Mouse (Mus musculus) spleen, postnatal 10 days (tissue): ENCODE measurements around the gene Acsbg1.

Experiments
- DNase-seq, 2 experiments: peaks; one replicate each; pipeline ENCODE4 v3.0.0; 2021 to 2022; ENCODE audit warnings: low spot score in 2 of 2

Acsbg1 gene

GRCm38 (mm10) chr9:54671962-54672361 is 10.3 kb upstream of the Acsbg1 start:
- no peak for DNase-seq

DNA sequence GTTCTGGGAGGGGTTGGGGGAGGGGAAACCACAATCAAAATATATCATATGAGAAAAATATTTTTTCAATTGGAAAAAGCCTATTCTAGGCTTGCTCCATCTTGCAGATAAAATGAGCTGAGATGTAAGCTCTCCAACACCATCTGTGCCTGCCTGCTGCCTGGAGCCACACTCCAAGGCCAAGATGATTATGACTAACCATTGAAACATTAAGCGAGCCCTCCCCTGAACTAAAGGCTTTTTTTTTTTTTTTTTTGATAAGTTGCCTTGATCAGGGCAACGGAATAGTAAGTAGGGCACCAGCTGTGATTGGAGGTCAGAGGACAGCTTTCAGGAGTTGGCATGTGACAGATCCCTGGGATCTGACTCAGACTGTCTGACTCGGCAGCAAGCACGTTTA is 6.8 kb upstream of the Acsbg1 start:
- no peak for DNase-seq

DNA sequence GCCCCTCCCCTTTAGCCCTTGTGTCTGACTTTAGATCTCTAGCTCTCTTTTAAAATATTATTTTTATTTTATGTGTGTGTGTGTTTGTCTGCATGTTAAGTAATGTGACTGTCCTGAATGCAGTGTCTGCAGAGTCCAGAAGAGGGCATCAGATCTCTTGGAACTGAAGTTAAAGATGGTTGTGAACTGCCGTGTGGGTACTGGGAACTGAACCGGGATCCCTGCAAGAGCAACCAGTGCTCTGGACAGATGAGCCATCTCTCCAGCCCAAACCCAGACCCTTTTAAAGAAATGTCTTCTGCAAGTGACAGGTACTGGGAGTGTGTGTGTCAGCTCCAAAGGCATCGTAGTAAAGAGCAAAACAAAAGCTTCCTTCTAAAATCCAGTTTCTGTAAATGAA is 4.4 kb upstream of the Acsbg1 start:
- no peak for DNase-seq

DNA sequence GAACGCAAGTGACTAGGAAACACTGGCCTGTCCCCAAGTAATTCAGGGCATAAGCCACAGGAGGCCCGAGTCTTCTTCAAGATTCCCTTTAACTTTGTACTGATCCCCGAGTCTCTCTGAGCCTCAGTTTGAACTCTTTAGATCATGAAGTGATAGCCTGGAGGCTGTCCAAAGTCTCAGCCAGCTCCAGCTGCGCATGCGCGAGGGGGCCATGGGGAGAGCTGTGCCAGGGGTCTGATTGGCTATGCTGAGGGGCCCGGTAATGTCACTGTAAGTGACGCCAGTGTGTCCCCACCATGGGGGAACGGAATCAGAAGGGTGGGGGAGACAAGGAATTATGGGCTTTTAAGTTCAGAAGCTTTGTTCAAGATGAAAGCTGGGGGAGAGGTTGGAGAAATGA is 2.7 kb upstream of the Acsbg1 start:
- no peak for DNase-seq

DNA sequence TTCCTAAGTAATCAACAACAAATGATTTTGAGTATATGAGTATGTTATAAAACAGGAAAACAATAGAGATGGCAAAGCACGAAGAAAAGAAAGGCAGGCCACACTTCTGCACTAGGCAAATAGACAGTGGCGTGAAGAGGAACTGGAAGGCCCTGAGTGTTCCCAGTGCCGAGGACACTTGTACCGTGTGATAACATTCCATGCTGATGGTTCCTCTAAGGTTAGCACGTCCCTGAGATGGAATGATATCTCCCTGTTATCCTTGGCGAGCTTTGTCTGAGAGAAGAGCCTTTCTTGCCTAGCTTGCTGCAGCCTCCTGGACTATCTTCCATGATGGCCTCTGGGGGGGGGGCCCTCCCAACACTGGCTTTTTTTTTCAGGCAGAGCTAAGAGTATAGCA is 2.9 kb downstream of the Acsbg1 start:
- DNase-seq = no peak

DNA sequence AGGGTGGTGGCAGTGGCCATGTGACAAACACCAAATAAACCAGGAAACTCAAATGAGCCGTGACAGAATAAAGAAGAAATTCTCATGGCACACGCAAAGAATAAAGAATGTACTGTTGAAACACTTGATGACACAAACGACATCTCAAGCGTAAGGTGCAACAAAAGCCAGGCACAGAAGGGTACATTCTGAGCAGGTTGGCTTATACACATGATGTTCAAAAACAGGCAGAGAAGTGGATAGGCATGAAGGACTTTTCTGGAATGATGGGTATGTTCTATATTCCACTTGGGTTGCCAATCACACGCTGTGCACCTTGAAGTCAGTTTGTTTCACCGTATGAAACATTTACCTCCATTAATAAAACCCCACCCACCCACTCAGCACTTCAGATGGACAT is 5.3 kb downstream of the Acsbg1 start:
- DNase-seq = no peak

DNA sequence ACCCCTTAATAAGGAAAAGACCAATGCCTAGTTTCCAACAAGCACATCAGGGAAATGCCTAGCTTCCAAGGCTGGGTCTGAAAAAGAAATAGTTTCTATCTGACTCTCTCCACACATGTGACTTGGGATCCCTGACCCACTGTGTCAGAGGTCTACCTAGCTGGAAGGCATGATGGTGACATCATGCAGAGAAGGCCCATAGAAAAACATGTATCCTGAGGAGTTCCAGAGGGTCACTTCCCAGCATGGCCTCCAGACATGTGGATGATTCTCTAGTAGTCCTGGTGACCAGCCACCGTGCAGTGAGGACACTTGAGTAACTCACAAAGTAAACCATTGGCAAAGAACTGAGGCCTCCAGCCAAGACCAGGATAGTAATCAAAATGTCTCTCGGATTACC is 5.8 kb downstream of the Acsbg1 start:
- DNase-seq = no peak

DNA sequence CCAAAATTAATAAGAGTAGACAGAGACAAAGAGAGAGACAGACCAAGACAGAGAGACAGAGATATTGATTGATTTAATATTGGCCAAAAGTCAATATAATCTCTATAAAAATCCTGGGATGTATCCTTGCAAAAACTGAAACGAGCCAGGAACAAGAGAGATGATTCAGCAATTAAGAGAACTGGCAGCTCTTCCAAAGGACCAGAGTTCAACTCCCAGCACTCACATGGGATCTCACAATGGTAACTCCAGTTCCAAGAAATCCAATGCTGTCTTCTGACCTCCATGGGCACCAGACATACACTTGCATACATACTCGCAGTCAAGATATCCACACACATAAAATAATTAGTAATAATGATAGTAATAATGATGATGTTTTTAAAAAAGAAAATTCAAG is 8.9 kb downstream of the Acsbg1 start:
- DNase-seq = no peak

- no peak for DNase-seq
Observed at GRCm38 (mm10) chr9:54649360-54649759, 12.3 kb downstream of the Acsbg1 start.

DNA sequence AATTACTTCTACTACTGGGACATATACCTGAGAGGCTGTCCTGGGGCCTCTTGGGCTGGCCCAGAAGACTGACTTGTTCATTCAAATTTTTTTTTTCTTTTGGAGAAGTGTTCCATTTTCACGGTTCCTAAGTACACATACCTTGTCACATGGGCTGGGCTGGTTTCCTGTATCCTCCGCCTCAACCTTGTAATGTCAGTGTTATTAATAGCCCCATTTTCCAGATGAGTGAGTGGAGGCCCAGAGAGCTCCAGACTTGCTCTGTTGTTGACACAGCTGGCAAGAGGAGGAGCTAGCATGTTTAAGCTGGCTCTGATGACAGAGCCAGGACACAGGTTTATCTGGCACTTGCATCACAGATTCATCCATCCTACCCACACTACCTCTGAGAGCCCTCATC is 14.2 kb downstream of the Acsbg1 start:
- DNase-seq = no peak

GRCm38 (mm10) chr9:54646252-54646651 is 15.4 kb downstream of the Acsbg1 start:
- no peak for DNase-seq

GRCm38 (mm10) chr9:54645530-54645929 is 16.1 kb downstream of the Acsbg1 start:
- no peak for DNase-seq

DNA sequence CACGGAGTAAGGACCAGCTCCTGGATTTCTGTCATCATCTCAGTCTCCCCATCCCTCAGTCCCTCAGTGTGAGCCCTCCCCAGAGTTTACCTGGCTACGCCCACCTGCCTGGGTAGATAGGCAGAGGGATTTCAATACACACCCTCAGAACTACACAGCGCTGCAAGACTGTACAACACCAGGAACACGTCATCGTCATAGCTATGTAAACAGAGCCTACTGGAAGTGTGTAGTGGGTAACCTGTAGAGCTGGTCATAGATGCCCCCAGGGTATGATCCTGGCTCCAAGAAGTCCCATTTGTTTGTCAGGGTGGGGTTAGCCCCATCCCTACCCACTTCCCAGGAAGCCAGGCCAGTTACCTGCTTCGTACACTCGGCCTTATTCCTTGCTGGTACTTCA is 18.5 kb downstream of the Acsbg1 start:
- DNase-seq = no peak

- peak in 1 of 2 experiments; percentile 63 for DNase-seq
Observed at GRCm38 (mm10) chr9:54642556-54642955, 19.1 kb downstream of the Acsbg1 start.

DNA sequence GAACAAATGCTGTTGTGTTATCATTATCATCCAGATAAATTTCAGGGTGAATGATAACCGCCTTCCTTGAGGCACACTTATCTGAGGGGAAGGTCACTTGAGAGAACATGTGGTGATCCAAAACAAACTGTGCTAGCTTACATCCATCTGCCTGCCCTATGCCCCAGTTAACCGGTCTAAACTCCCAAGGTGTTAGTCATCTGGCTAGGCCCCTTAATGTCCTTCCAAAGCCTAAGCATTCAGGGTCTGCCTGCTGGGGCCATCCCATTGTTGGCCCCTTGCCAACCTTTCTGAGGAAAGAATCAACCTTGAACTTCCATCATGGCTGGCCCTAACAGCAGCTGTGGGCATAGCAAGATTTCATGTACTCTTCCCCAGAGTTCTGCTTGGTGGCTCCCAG is 19.5 kb downstream of the Acsbg1 start:
- no peak for DNase-seq

GRCm38 (mm10) chr9:54641548-54641947 is 20.1 kb downstream of the Acsbg1 start:
- DNase-seq = no peak

DNA sequence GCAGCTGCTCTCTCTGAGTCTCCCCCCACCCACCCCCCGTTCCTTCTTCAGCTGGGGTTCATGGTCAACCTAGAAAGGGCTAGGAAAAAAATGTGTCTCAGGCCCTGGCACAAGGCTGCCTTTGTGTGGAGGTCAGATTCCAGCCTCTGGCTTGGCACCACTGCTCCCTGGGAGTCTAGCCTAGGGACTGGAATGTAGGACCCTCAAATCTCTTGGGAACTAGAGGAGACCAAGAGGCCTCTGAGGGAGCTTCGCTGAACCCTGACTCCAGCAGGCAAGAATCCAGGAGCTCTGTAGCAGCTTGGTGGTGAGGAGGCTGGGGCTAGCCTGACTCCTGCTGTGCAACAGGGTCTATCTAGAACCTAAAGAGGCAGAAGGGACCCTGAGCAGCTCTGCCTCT is 22.5 kb downstream of the Acsbg1 start:
- DNase-seq = no peak

DNA sequence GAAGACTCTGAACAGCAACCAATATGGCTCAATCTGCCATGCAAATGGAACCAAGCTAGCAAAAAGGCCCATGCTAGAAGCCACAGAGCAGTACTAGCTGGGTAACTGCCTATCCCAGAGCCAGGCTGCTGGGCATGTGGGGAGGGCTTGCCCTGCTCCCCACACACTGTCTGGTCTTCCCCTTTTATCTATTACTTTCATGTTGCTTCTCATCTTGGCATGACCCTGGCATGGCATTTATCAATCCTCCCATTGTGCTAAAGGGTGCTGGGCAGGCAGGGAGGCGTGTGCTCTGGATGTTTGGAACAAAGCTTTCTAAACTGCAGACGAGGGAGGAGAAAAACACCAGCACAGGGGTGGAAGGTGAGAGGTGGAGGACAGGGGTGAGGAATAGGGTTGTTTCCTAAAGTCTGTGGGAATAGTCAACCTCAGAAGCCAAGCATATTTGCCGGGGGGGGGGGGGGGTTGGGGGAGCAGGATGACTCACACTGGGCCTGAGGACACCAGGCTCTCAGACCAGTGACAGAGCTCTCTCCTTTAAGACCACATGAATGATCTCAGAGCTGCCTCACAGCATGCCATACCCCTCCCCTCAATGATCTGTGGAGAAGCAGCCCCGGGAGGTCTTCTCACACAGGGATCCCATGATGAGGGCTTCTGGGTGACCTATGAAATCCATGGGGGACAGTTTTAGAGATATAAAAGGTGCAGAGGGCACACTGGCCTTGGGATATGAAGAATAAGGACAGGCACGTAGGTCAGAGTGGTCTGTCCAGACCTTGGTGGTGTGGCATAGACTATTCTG is 24.0 kb downstream of the Acsbg1 start:
- no peak for DNase-seq

DNA sequence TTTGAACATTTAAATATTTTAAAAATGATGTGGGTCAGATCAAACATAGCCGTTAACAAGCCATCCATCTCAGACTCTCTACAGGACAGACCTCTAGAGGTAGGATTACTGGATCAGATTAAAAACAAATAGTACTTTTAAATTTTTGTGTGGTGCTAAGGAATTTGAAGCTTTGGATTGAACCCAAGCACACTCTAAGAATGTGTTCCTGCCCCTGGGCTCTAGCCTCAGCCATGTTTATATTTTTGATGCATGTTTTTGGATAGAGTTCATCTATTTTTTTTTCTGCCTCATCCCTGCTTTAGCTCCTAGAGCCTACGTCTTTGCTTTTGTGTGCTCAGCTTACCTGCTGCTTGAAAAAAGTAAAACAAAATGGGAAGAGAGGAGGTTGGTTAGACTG is 28.3 kb downstream of the Acsbg1 start:
- DNase-seq = no peak

DNA sequence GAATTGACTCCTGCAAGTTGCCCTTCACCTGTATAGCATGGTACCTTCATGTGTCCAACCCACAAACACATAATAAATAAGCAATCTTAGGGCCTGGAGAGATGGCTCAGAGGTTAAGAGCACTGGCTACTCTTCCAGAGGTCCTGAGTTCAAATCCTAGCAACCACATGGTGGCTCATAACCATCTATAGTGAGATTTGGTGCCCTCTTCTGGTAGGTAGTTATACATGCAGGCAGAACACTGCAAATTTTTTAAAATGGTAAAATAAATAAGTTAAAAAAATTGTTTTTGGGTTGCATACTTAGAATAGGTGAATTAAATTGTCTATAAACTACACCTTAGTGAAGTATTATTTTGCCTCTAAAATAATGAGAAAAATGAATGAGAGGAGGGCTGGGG is 30.8 kb downstream of the Acsbg1 start:
- no peak for DNase-seq

DNA sequence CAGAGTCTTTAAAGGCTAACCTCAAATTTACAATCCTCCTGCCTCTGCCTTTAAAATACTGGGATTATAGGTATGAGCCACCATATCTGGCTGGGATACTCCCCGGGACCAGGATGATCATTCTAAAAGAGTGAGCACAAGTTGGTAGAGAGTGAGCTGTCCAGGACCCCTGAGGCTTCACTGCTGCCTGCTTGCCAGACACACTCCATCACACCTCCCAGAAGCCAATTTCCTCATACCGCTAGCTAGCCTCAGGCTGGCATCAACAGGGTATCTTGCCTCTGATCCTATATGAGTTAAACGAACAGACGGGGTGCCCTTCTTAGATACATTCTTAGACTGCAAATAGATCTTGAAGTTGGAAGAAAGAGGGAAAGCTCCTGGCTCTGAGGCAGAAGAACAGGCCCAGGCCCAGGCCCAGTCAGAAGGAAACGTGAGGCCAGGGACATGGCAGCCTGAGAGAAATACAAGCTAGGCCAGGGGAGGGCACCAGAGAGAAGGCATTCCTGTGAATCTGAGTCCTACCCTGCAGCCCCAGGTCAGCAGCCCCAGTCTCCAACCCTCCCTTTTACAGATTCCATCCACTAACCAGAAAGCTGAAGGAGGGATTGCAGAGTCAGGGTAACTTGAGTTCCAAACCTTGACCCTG is 31.9 kb downstream of the Acsbg1 start:
- DNase-seq = no peak

DNA sequence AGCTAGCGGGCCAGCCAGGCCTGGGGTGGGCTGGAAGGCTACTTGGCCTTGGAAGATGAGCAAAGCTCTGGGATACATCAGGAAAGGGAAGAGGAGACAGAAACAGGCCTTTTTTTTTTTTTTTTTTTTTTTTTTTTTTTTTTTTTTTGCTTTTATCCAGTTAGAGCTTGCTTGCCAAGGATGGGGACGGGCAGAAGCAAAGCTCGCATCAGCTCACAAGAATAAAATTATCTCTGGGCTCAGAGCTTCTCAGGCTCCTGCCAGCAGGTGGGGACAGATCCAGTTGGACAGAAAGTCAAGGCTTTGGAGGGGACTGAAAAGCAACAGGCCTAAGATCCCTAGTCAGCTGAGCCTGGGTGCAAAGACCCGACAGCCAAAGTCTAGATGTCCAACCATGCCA is 32.9 kb downstream of the Acsbg1 start:
- no peak for DNase-seq

GRCm38 (mm10) chr9:54627240-54627639 is 34.4 kb downstream of the Acsbg1 start:
- no peak for DNase-seq
